Mouse (Mus musculus): ENCODE measurements around the gene Etnk1.
"Not testable (repeated sequence)": the region's sequence is repeated elsewhere in the genome, so short reads cannot be mapped to it uniquely, and the experiment has no call there.

Gene Etnk1

GRCm38 (mm10) chr6:143170166-143170960 lies 3.3 kb downstream of the Etnk1 start:
- in situ Hi-C loops (cut with MboI, MseI) = no loop called here

- in situ Hi-C loops (cut with MboI, MseI) = no loop called here
These were observed 4.0 kb downstream of the Etnk1 start for GRCm38 (mm10) chr6:143171066-143171465.

GRCm38 (mm10) chr6:143171781-143172465 lies 4.9 kb downstream of the Etnk1 start:
- in situ Hi-C loops (cut with MboI, MseI) = no loop called here

- in situ Hi-C loops (cut with MboI, MseI) = not testable (repeated sequence)
These were observed 5.7 kb downstream of the Etnk1 start for GRCm38 (mm10) chr6:143172683-143173082.

GRCm38 (mm10) chr6:143174226-143174625 lies 7.2 kb downstream of the Etnk1 start:
- in situ Hi-C loops (cut with MboI, MseI) = no loop called here

GRCm38 (mm10) chr6:143174906-143175656 lies 8.1 kb downstream of the Etnk1 start:
- in situ Hi-C loops (cut with MboI, MseI) = no loop called here

- in situ Hi-C loops (cut with MboI, MseI) = no loop called here
These were observed 9.1 kb downstream of the Etnk1 start for GRCm38 (mm10) chr6:143176076-143176475.

GRCm38 (mm10) chr6:143176591-143176990 lies 9.6 kb downstream of the Etnk1 start:
- in situ Hi-C loops (cut with MboI, MseI) = no loop called here

- in situ Hi-C loops (cut with MboI, MseI) = no loop called here
These were observed 12.2 kb downstream of the Etnk1 start for GRCm38 (mm10) chr6:143179181-143179580.

- in situ Hi-C loops (cut with MboI, MseI) = loop anchor here (10.0 kb wide), 2 partner anchors 145 to 405 kb away; no protein-coding TSS in a partner anchor
These were observed 12.7 kb downstream of the Etnk1 start for GRCm38 (mm10) chr6:143179733-143180132.

- in situ Hi-C loops (cut with MboI, MseI) = loop anchor here (10.0 kb wide), 2 partner anchors 146 to 406 kb away; no protein-coding TSS in a partner anchor
These were observed 13.5 kb downstream of the Etnk1 start for GRCm38 (mm10) chr6:143180511-143180910.

- in situ Hi-C loops (cut with MboI, MseI) = loop anchor here (10.0 kb wide), 2 partner anchors 149 to 409 kb away; no protein-coding TSS in a partner anchor
These were observed 17.1 kb downstream of the Etnk1 start for GRCm38 (mm10) chr6:143184099-143184498.

- in situ Hi-C loops (cut with MboI, MseI) = loop anchor here (10.0 kb wide), 2 partner anchors 150 to 410 kb away; no protein-coding TSS in a partner anchor
These were observed 17.7 kb downstream of the Etnk1 start for GRCm38 (mm10) chr6:143184745-143185144.

- in situ Hi-C loops (cut with MboI, MseI) = no loop called here
These were observed 23.9 kb downstream of the Etnk1 start for GRCm38 (mm10) chr6:143190838-143191476.

GRCm38 (mm10) chr6:143191477-143192098 lies 24.6 kb downstream of the Etnk1 start:
- in situ Hi-C loops (cut with MboI, MseI) = no loop called here

- in situ Hi-C loops (cut with MboI, MseI) = no loop called here
These were observed 25.7 kb downstream of the Etnk1 start for GRCm38 (mm10) chr6:143192709-143193108.

GRCm38 (mm10) chr6:143193166-143193565 lies 26.1 kb downstream of the Etnk1 start:
- in situ Hi-C loops (cut with MboI, MseI) = no loop called here

- in situ Hi-C loops (cut with MboI, MseI) = no loop called here
These were observed 26.6 kb downstream of the Etnk1 start for GRCm38 (mm10) chr6:143193641-143194040.

- in situ Hi-C loops (cut with MboI, MseI) = no loop called here
These were observed 30.0 kb downstream of the Etnk1 start for GRCm38 (mm10) chr6:143197053-143197452.

GRCm38 (mm10) chr6:143198421-143198820 lies 31.4 kb downstream of the Etnk1 start:
- in situ Hi-C loops (cut with MboI, MseI) = no loop called here

GRCm38 (mm10) chr6:143203097-143203496 lies 36.1 kb downstream of the Etnk1 start:
- in situ Hi-C loops (cut with MboI, MseI) = no loop called here

All from regulatory T cell (primary cell).